ENCODE assay signal across 16 mouse cellular contexts in the genomic region with DNA sequence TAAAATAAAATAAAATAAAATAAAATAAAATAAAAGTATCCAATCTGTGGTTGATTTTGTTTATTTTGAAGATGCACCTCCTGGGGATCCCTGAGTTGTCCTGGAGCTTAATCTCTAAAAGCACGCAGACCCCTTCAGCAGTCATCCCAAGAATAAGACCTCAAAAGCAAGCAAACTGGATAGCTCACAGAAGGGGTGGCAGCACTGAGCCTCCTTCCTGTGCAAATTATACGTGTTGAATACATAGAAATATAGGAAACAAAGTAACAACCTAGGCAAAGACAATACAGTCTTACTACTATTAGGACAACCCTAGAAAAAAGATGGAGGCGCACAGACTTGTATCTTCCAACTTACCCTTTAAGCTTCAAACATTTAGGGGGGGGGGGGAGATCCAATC. TPM values are rescaled to one million over a fixed set of nuclear protein-coding genes. Genes with fewer than 3 reads are reported as not detected.
A peak's percentile ranks its signal among the peaks of the same experiment; 100 is the strongest.
DNase-seq lines count a peak whose midpoint lies in the region; ATAC-seq and TF ChIP-seq lines count a peak whose summit lies in the region.
"Had no signal": no experiment of that assay in that cellular context is flagged by ENCODE, and none has a peak within 500 bp of the region (broad histone marks: within the 10 kb centered on the region; RNA-seq: fewer than 3 reads in every experiment).

No protein-coding gene starts in this region.

- no peak for TF ChIP-seq EP300 in liver, postnatal 0 days (IDR thresholded peaks at IDR 0.05; ENCODE audit: low read depth)

- H3K4me3 ChIP-seq in forebrain, postnatal 0 days (ENCODE audit: low read depth, low read length): no peak overlapping the region
- H3K4me3 ChIP-seq in forebrain, embryonic 14.5 days (ENCODE audit: low read depth, low read length): no peak overlapping the region
- no peak overlapping the region for H3K4me3 ChIP-seq in liver, embryonic 13.5 days (replicated peaks)
- no peak overlapping the region for H3K4me3 ChIP-seq in liver, embryonic 12.5 days
- no peak overlapping the region for H3K4me3 ChIP-seq in liver, postnatal 0 days (ENCODE audit: low read depth, low read length)

- WGBS in forebrain, postnatal 0 days: 59% methylated on average over 3 of the region's 3 CpGs
- WGBS in forebrain, embryonic 14.5 days: 66% methylated on average over 3 of the region's 3 CpGs
- 59% methylated on average over 3 of the region's 3 CpGs for WGBS in liver, embryonic 13.5 days (ENCODE audit: insufficient replicate concordance)
- WGBS in liver, embryonic 12.5 days (ENCODE audit: insufficient replicate concordance): 63% methylated on average over 3 of the region's 3 CpGs
- 59% methylated on average over 3 of the region's 3 CpGs for WGBS in liver, postnatal 0 days (ENCODE audit: insufficient replicate concordance)

- peak overlapping the region; percentile 90; the same call in 1 of the 2 replicates for H3K4me2 ChIP-seq in forebrain, postnatal 0 days (ENCODE audit: low read depth)
- H3K4me2 ChIP-seq in forebrain, embryonic 14.5 days (ENCODE audit: low read length): no peak overlapping the region
- H3K4me2 ChIP-seq in liver, embryonic 13.5 days: peak overlapping the region; percentile 98; the same call in 1 of the 2 replicates
- no peak overlapping the region for H3K4me2 ChIP-seq in liver, embryonic 12.5 days
- H3K4me2 ChIP-seq in liver, postnatal 0 days (ENCODE audit: low read depth, low read length): no peak overlapping the region

- no peaks in the 10 kb centered on the region for H3K36me3 ChIP-seq in forebrain, postnatal 0 days (ENCODE audit: insufficient read depth)
- no peaks in the 10 kb centered on the region for H3K36me3 ChIP-seq in forebrain, embryonic 14.5 days (ENCODE audit: control insufficient read depth, insufficient read depth, low read length)
- H3K36me3 ChIP-seq in liver, embryonic 13.5 days: no peaks in the 10 kb centered on the region
- no peaks in the 10 kb centered on the region for H3K36me3 ChIP-seq in liver, embryonic 12.5 days
- H3K36me3 ChIP-seq in liver, postnatal 0 days (replicated peaks; ENCODE audit: insufficient read depth, low read length): no peaks in the 10 kb centered on the region
- H3K36me3 ChIP-seq: limb, embryonic 15.5 days; midbrain, embryonic 12.5 days had no signal

- no peak for DNase-seq in forebrain, postnatal 0 days
- DNase-seq in forebrain, embryonic 14.5 days (ENCODE audit: low spot score): no peak
- DNase-seq in liver, embryonic 13.5 days: no peak
- DNase-seq in thymus, postnatal 14 days: peak; percentile 43
- no peak for DNase-seq in thymus, postnatal 36 days
- DNase-seq in lung, postnatal 25 days (ENCODE audit: low spot score): no peak
- DNase-seq in liver, postnatal 0 days: no peak
- DNase-seq: cerebellum, postnatal 10 days; gastrocnemius, postnatal 14 days; kidney, adult 8-10 months; kidney, postnatal 4 days; lung, adult 2 months; right cerebral cortex, postnatal 25 days had no signal

- TF ChIP-seq CTCF in forebrain, postnatal 0 days (IDR thresholded peaks at IDR 0.05; ENCODE audit: low read depth): peak; percentile 44
- no peak for TF ChIP-seq CTCF in liver, postnatal 0 days (IDR thresholded peaks at IDR 0.05; ENCODE audit: low read depth)

- H3K27ac ChIP-seq in forebrain, postnatal 0 days (ENCODE audit: low read depth, low read length): no peak overlapping the region; the same call in 1 of the 2 replicates
- H3K27ac ChIP-seq in forebrain, embryonic 14.5 days (ENCODE audit: low read depth, low read length): no peak overlapping the region
- no peak overlapping the region for H3K27ac ChIP-seq in liver, embryonic 13.5 days
- H3K27ac ChIP-seq in liver, embryonic 12.5 days: no peak overlapping the region
- H3K27ac ChIP-seq in liver, postnatal 0 days (ENCODE audit: low read depth): no peak overlapping the region
- H3K27ac ChIP-seq: limb, embryonic 15.5 days; midbrain, embryonic 12.5 days had no signal

- H3K9me3 ChIP-seq in forebrain, postnatal 0 days (ENCODE audit: low read length): no peaks in the 10 kb centered on the region
- H3K9me3 ChIP-seq in forebrain, embryonic 14.5 days (replicated peaks; ENCODE audit: control insufficient read depth, low read length): no peaks in the 10 kb centered on the region
- H3K9me3 ChIP-seq in liver, embryonic 13.5 days (replicated peaks): no peaks in the 10 kb centered on the region
- H3K9me3 ChIP-seq in liver, embryonic 12.5 days (replicated peaks): no peaks in the 10 kb centered on the region
- no peaks in the 10 kb centered on the region for H3K9me3 ChIP-seq in liver, postnatal 0 days (ENCODE audit: low read length)
- H3K9me3 ChIP-seq: limb, embryonic 15.5 days; midbrain, embryonic 12.5 days had no signal

- ATAC-seq in forebrain, postnatal 0 days: no peak
- no peak for ATAC-seq in forebrain, embryonic 14.5 days
- no peak for ATAC-seq in liver, embryonic 13.5 days (ENCODE audit: low read depth)
- no peak for ATAC-seq in liver, embryonic 12.5 days
- ATAC-seq in liver, postnatal 0 days: no peak

- peak overlapping the region; percentile 68; the same call in 1 of the 2 replicates for H3K9ac ChIP-seq in forebrain, postnatal 0 days
- no peak overlapping the region for H3K9ac ChIP-seq in forebrain, embryonic 14.5 days (ENCODE audit: low read length)
- no peak overlapping the region for H3K9ac ChIP-seq in liver, embryonic 13.5 days
- no peak overlapping the region for H3K9ac ChIP-seq in liver, embryonic 12.5 days
- H3K9ac ChIP-seq in liver, postnatal 0 days (replicated peaks): no peak overlapping the region

- no peaks in the 10 kb centered on the region; the same call in 1 of the 2 replicates for H3K4me1 ChIP-seq in forebrain, postnatal 0 days (ENCODE audit: insufficient read depth)
- H3K4me1 ChIP-seq in forebrain, embryonic 14.5 days (ENCODE audit: control insufficient read depth, insufficient read depth, low read length): 0 out of 2 replicates have a peak, but pooled peaks cover 9% of the 10 kb centered on the region
- peaks cover 28% of the 10 kb centered on the region for H3K4me1 ChIP-seq in liver, embryonic 13.5 days (replicated peaks)
- peaks cover 27% of the 10 kb centered on the region for H3K4me1 ChIP-seq in liver, embryonic 12.5 days
- peaks cover 16% of the 10 kb centered on the region for H3K4me1 ChIP-seq in liver, postnatal 0 days (ENCODE audit: insufficient read depth)

- H3K27me3 ChIP-seq in forebrain, postnatal 0 days (ENCODE audit: insufficient read depth, low read length): no peaks in the 10 kb centered on the region
- H3K27me3 ChIP-seq in forebrain, embryonic 14.5 days (replicated peaks; ENCODE audit: control insufficient read depth, insufficient read depth, low read length): no peaks in the 10 kb centered on the region
- no peaks in the 10 kb centered on the region for H3K27me3 ChIP-seq in liver, embryonic 13.5 days
- H3K27me3 ChIP-seq in liver, embryonic 12.5 days (replicated peaks): no peaks in the 10 kb centered on the region
- H3K27me3 ChIP-seq in liver, postnatal 0 days (ENCODE audit: insufficient read depth, low read length): no peaks in the 10 kb centered on the region

RNA-seq across cellular contexts. Expression of a gene that starts 1.0 kb away (rescaled TPM):
- 173 and 213 TPM in 2 replicates for total RNA-seq in forebrain, postnatal 0 days (2014; rRNA removed)
- polyA plus RNA-seq in forebrain, postnatal 0 days (2015; fragmentation: Nextera tagmentation; extraction: Ambion mirVana): 109 and 207 TPM in 2 replicates
- 66.2 and 114 TPM in 2 replicates for polyA plus RNA-seq in forebrain, embryonic 14.5 days (2014; fragmentation: Nextera tagmentation; extraction: Ambion mirVana)
- polyA plus RNA-seq in liver, embryonic 13.5 days (2015; fragmentation: Nextera tagmentation; extraction: Ambion mirVana): 6.2 and 7.9 TPM in 2 replicates
- 14.4 and 17.3 TPM in 2 replicates for polyA plus RNA-seq in liver, embryonic 12.5 days (2016; fragmentation: Nextera tagmentation; extraction: Ambion mirVana)
- polyA plus RNA-seq in liver, postnatal 0 days (2015; fragmentation: Nextera tagmentation; extraction: Ambion mirVana): 3.7 and 4.9 TPM in 2 replicates

Comparison
In these comparisons a context has a peak if more than half of its experiments do, and no peak if none do; other contexts are left out.
1. H3K4me2 ChIP-seq: peak in forebrain, postnatal 0 days (single experiment) and liver, embryonic 13.5 days (single experiment); none in forebrain, embryonic 14.5 days (single experiment), liver, embryonic 12.5 days (single experiment) and liver, postnatal 0 days (single experiment).